Mouse (Mus musculus): Measurements from ENCODE around the gene Pgm5. TPM values are rescaled to one million over a fixed set of nuclear protein-coding genes. Genes with fewer than 3 reads are reported as not detected.

The Pgm5 gene
- polyA plus RNA-seq, 1 experiment = 0.18 TPM

GRCm38 (mm10) chr19:24730661-24731060 lies 131.0 kb downstream of the Pgm5 start:
- Histone ChIP-seq H3K36me3 (ENCODE audit: control insufficient read depth, insufficient read depth, low read length, poor library complexity, severe bottlenecking) (no peaks in the 10 kb centered on the region), H3K27ac (ENCODE audit: insufficient read depth, low read length) (no peak overlapping the region), H3K27me3 (ENCODE audit: control insufficient read depth, insufficient read depth, low read length, poor library complexity, severe bottlenecking) (no peaks in the 10 kb centered on the region), H3K9me3 (replicated peaks; ENCODE audit: control insufficient read depth, insufficient read depth, low read length, poor library complexity, severe bottlenecking) (no peaks in the 10 kb centered on the region), H3K4me3 (ENCODE audit: low read depth, low read length) (no peak overlapping the region), H3K9ac (ENCODE audit: low read depth, poor library complexity, severe bottlenecking) (no peak overlapping the region), H3K4me1 (ENCODE audit: control insufficient read depth, insufficient read depth, low read length) (no peaks in the 10 kb centered on the region)
- TF ChIP-seq CTCF (IDR thresholded peaks at IDR 0.05; ENCODE audit: low read depth, low read length) = no peak
- no peak for TF ChIP-seq EP300 (IDR thresholded peaks at IDR 0.05; ENCODE audit: insufficient read depth, low read depth, low read length)
- no peak for TF ChIP-seq POLR2A (IDR thresholded peaks at IDR 0.05; ENCODE audit: insufficient read depth, low read length)

- TF ChIP-seq EP300 (IDR thresholded peaks at IDR 0.05; ENCODE audit: insufficient read depth, low read depth, low read length) (no peak), POLR2A (IDR thresholded peaks at IDR 0.05; ENCODE audit: insufficient read depth, low read length) (no peak), CTCF (IDR thresholded peaks at IDR 0.05; ENCODE audit: low read depth, low read length) (no peak)
- H3K4me1 ChIP-seq (ENCODE audit: control insufficient read depth, insufficient read depth, low read length) = no peaks in the 10 kb centered on the region
- no peaks in the 10 kb centered on the region for H3K9me3 ChIP-seq (replicated peaks; ENCODE audit: control insufficient read depth, insufficient read depth, low read length, poor library complexity, severe bottlenecking)
- no peak overlapping the region for H3K4me3 ChIP-seq (ENCODE audit: low read depth, low read length)
- no peak overlapping the region for H3K9ac ChIP-seq (ENCODE audit: low read depth, poor library complexity, severe bottlenecking)
- H3K36me3 ChIP-seq (ENCODE audit: control insufficient read depth, insufficient read depth, low read length, poor library complexity, severe bottlenecking) = no peaks in the 10 kb centered on the region
- no peak overlapping the region for H3K27ac ChIP-seq (ENCODE audit: insufficient read depth, low read length)
- no peaks in the 10 kb centered on the region for H3K27me3 ChIP-seq (ENCODE audit: control insufficient read depth, insufficient read depth, low read length, poor library complexity, severe bottlenecking)
Observed at GRCm38 (mm10) chr19:24724362-24724761, 137.3 kb downstream of the Pgm5 start.

GRCm38 (mm10) chr19:24720448-24720847 lies 141.2 kb downstream of the Pgm5 start:
- TF ChIP-seq EP300 (IDR thresholded peaks at IDR 0.05; ENCODE audit: insufficient read depth, low read depth, low read length) (no peak), POLR2A (IDR thresholded peaks at IDR 0.05; ENCODE audit: insufficient read depth, low read length) (no peak), CTCF (IDR thresholded peaks at IDR 0.05; ENCODE audit: low read depth, low read length) (no peak)
- Histone ChIP-seq H3K36me3 (ENCODE audit: control insufficient read depth, insufficient read depth, low read length, poor library complexity, severe bottlenecking) (no peaks in the 10 kb centered on the region), H3K27ac (ENCODE audit: insufficient read depth, low read length) (no peak overlapping the region), H3K9ac (ENCODE audit: low read depth, poor library complexity, severe bottlenecking) (no peak overlapping the region), H3K9me3 (replicated peaks; ENCODE audit: control insufficient read depth, insufficient read depth, low read length, poor library complexity, severe bottlenecking) (no peaks in the 10 kb centered on the region), H3K4me3 (ENCODE audit: low read depth, low read length) (no peak overlapping the region), H3K4me1 (ENCODE audit: control insufficient read depth, insufficient read depth, low read length) (no peaks in the 10 kb centered on the region), H3K27me3 (ENCODE audit: control insufficient read depth, insufficient read depth, low read length, poor library complexity, severe bottlenecking) (no peaks in the 10 kb centered on the region)

GRCm38 (mm10) chr19:24719504-24719903 lies 142.2 kb downstream of the Pgm5 start:
- H3K9ac ChIP-seq (ENCODE audit: low read depth, poor library complexity, severe bottlenecking) = no peak overlapping the region
- no peak overlapping the region for H3K27ac ChIP-seq (ENCODE audit: insufficient read depth, low read length)
- H3K4me1 ChIP-seq (ENCODE audit: control insufficient read depth, insufficient read depth, low read length) = no peaks in the 10 kb centered on the region
- H3K27me3 ChIP-seq (ENCODE audit: control insufficient read depth, insufficient read depth, low read length, poor library complexity, severe bottlenecking) = no peaks in the 10 kb centered on the region
- no peaks in the 10 kb centered on the region for H3K36me3 ChIP-seq (ENCODE audit: control insufficient read depth, insufficient read depth, low read length, poor library complexity, severe bottlenecking)
- H3K9me3 ChIP-seq (replicated peaks; ENCODE audit: control insufficient read depth, insufficient read depth, low read length, poor library complexity, severe bottlenecking) = no peaks in the 10 kb centered on the region
- H3K4me3 ChIP-seq (ENCODE audit: low read depth, low read length) = no peak overlapping the region
- TF ChIP-seq POLR2A (IDR thresholded peaks at IDR 0.05; ENCODE audit: insufficient read depth, low read length) = no peak
- no peak for TF ChIP-seq EP300 (IDR thresholded peaks at IDR 0.05; ENCODE audit: insufficient read depth, low read depth, low read length)
- no peak for TF ChIP-seq CTCF (IDR thresholded peaks at IDR 0.05; ENCODE audit: low read depth, low read length)

- Histone ChIP-seq H3K27ac (ENCODE audit: insufficient read depth, low read length) (no peak overlapping the region), H3K4me3 (ENCODE audit: low read depth, low read length) (no peak overlapping the region), H3K9me3 (replicated peaks; ENCODE audit: control insufficient read depth, insufficient read depth, low read length, poor library complexity, severe bottlenecking) (no peaks in the 10 kb centered on the region), H3K4me1 (ENCODE audit: control insufficient read depth, insufficient read depth, low read length) (no peaks in the 10 kb centered on the region), H3K36me3 (ENCODE audit: control insufficient read depth, insufficient read depth, low read length, poor library complexity, severe bottlenecking) (no peaks in the 10 kb centered on the region), H3K27me3 (ENCODE audit: control insufficient read depth, insufficient read depth, low read length, poor library complexity, severe bottlenecking) (no peaks in the 10 kb centered on the region), H3K9ac (ENCODE audit: low read depth, poor library complexity, severe bottlenecking) (no peak overlapping the region)
- TF ChIP-seq CTCF (IDR thresholded peaks at IDR 0.05; ENCODE audit: low read depth, low read length) = no peak
- no peak for TF ChIP-seq POLR2A (IDR thresholded peaks at IDR 0.05; ENCODE audit: insufficient read depth, low read length)
- TF ChIP-seq EP300 (IDR thresholded peaks at IDR 0.05; ENCODE audit: insufficient read depth, low read depth, low read length) = no peak
Observed at GRCm38 (mm10) chr19:24718021-24718420, 143.6 kb downstream of the Pgm5 start.

GRCm38 (mm10) chr19:24716303-24717097 lies 145.2 kb downstream of the Pgm5 start:
- Histone ChIP-seq H3K36me3 (ENCODE audit: control insufficient read depth, insufficient read depth, low read length, poor library complexity, severe bottlenecking) (no peaks in the 10 kb centered on the region), H3K4me1 (ENCODE audit: control insufficient read depth, insufficient read depth, low read length) (no peaks in the 10 kb centered on the region), H3K27ac (ENCODE audit: insufficient read depth, low read length) (no peak overlapping the region), H3K9me3 (replicated peaks; ENCODE audit: control insufficient read depth, insufficient read depth, low read length, poor library complexity, severe bottlenecking) (no peaks in the 10 kb centered on the region), H3K9ac (ENCODE audit: low read depth, poor library complexity, severe bottlenecking) (no peak overlapping the region), H3K4me3 (ENCODE audit: low read depth, low read length) (no peak overlapping the region), H3K27me3 (ENCODE audit: control insufficient read depth, insufficient read depth, low read length, poor library complexity, severe bottlenecking) (no peaks in the 10 kb centered on the region)
- TF ChIP-seq CTCF (IDR thresholded peaks at IDR 0.05; ENCODE audit: low read depth, low read length) (no peak), POLR2A (IDR thresholded peaks at IDR 0.05; ENCODE audit: insufficient read depth, low read length) (no peak), EP300 (IDR thresholded peaks at IDR 0.05; ENCODE audit: insufficient read depth, low read depth, low read length) (no peak)

All from ES-Bruce4 (cell line).